Mouse (Mus musculus) hindbrain, embryonic 15.5 days (tissue): ENCODE results near the gene Aftph. TPM values are rescaled to one million over a fixed set of nuclear protein-coding genes. Genes with fewer than 3 reads are reported as not detected.

Source experiments
- ATAC-seq: fragments of 200-750 bp; cut with Nextera tagmentation; 2 replicates; pipeline ENCODE4 v1.8.0; 2017; ENCODE audit warnings: low read depth, moderate number of reproducible peaks, moderate TSS enrichment; ENCODE audit not compliant: low FRiP score
- H3K27ac ChIP-seq: fragments of 300-500 bp; sonication (generic); replicated peaks from 2 replicates; pipeline ENCODE4 v1.5.1; 2015; ENCODE audit warnings: mild to moderate bottlenecking, inconsistent platforms
- H3K27me3 ChIP-seq: fragments of 300-500 bp; sonication (generic); 2 replicates; pipeline ENCODE4 v1.6.1; 2015; ENCODE audit warnings: control low read depth, inconsistent platforms
- H3K36me3 ChIP-seq: fragments of 300-500 bp; sonication (generic); 2 replicates; pipeline ENCODE4 v1.6.1; 2015; ENCODE audit warnings: control low read depth, inconsistent platforms
- H3K4me1 ChIP-seq: fragments of 300-500 bp; sonication (generic); replicated peaks from 2 replicates; pipeline ENCODE4 v1.6.1; 2015; ENCODE audit warnings: control low read depth, inconsistent platforms
- H3K4me2 ChIP-seq: fragments of 300-500 bp; sonication (generic); 2 replicates; pipeline ENCODE4 v1.6.1; 2015; ENCODE audit warnings: moderate library complexity, mild to moderate bottlenecking, inconsistent platforms
- H3K4me3 ChIP-seq: fragments of 300-500 bp; sonication (generic); 2 replicates; pipeline ENCODE4 v1.5.1; 2015; ENCODE audit warnings: mild to moderate bottlenecking, inconsistent platforms
- H3K9ac ChIP-seq: fragments of 300-500 bp; sonication (generic); 2 replicates; pipeline ENCODE4 v1.6.1; 2015; ENCODE audit warnings: inconsistent platforms
- H3K9me3 ChIP-seq: fragments of 300-500 bp; sonication (generic); 2 replicates; pipeline ENCODE4 v1.6.1; 2016; ENCODE audit warnings: control low read depth, inconsistent platforms
- WGBS: fragments of 180-500 bp; shearing (Covaris S2); methylation state at CpG from one replicate; pipeline ENCODE4 v1.1.7; 2015; 5-methylcytosine and 5-hydroxymethylcytosine counted together
- polyA plus RNA-seq: library from polyadenylated mRNA; unstranded; fragments of >200 nt; fragmentation: Nextera tagmentation; extraction: Ambion mirVana; gene quantifications from 2 replicates; pipeline ENCODE4 v1.2.1, GENCODE M21; 2015

The Aftph gene
- polyA plus RNA-seq, 1 experiment from 2014 or later, result 32.1 TPM

DNA sequence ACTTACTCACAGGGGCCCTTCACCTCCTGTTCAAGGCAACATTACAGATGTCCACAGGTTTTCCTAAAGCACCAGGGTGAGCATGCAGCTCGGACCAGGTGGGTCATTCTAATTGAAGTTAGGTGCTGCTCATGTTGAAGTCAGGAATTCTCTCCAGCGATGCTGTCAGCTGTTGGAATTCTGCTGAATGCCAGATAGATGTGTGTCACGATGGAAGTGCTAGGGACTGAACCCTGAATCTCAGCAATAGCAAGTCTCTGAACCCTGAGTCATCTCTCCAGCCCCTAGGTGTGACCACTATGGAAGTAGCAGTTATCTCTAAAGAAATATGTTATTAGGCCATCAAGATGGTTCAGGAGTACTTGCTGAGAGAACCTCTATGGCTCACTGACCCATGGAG, 95.9 kb downstream of the Aftph start:
- no peak for ATAC-seq
- Histone ChIP-seq H3K27me3 (no peaks in the 10 kb centered on the region), H3K9me3 (no peaks in the 10 kb centered on the region), H3K27ac (no peak overlapping the region), H3K4me1 (peaks cover 43% of the 10 kb centered on the region), H3K4me3 (no peak overlapping the region), H3K4me2 (no peak overlapping the region), H3K36me3 (no peaks in the 10 kb centered on the region; the same call in 1 of the 2 replicates), H3K9ac (no peak overlapping the region)
- WGBS, result 79% methylated on average over 3 of the region's 3 CpGs

DNA sequence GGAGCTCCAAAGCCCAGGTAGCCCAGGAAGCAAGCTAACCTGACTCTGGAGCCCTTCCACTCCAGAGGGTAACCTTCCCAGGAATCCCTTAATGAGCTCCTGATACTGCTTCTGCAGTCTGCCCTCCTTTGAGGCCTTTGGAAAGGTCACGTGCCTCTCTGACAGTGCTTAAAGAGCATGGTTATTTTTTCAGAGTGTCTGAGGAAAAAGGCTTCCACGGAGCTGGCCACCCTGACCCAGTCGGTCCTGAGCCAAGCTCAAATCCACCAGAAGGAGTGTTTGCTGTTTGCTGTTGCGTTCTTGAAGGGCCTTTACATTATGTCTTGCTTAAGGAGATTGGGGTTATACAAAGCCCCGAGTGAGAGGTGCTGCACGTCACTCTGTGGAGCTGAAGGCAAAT, 96.5 kb downstream of the Aftph start:
- Histone ChIP-seq H3K4me2 (no peak overlapping the region), H3K9ac (no peak overlapping the region), H3K27me3 (no peaks in the 10 kb centered on the region), H3K36me3 (no peaks in the 10 kb centered on the region; the same call in 1 of the 2 replicates), H3K9me3 (no peaks in the 10 kb centered on the region), H3K4me1 (peaks cover 44% of the 10 kb centered on the region), H3K27ac (no peak overlapping the region), H3K4me3 (no peak overlapping the region)
- no peak for ATAC-seq
- 51% methylated on average over 6 of the region's 6 CpGs for WGBS

DNA sequence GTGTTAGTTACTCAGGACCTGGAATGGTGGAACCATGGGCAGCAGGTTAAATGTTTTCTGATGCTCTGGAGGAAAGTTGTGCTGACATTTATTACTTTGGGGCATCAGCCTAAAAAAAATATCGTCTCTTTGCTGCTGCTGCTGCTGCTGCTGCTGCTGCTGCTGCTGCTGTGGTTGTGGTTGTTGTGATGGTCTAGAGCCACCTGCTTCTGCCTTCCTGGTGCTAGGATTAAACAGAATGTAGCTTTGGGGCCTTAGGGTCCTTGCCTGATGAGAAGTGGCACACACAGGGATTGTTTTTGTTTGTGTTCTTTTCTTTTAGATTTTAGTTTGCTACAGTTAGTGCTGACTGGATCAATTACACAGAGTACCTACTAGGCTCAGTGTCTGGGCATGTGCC, 97.2 kb downstream of the Aftph start:
- H3K4me2 ChIP-seq, result no peak overlapping the region
- ATAC-seq, result no peak
- no peak overlapping the region for H3K27ac ChIP-seq
- H3K9me3 ChIP-seq, result no peaks in the 10 kb centered on the region
- 81% methylated on average over 1 of the region's 1 CpGs for WGBS
- H3K9ac ChIP-seq, result no peak overlapping the region
- H3K4me3 ChIP-seq, result no peak overlapping the region
- H3K36me3 ChIP-seq, result no peaks in the 10 kb centered on the region; the same call in 1 of the 2 replicates
- no peaks in the 10 kb centered on the region for H3K27me3 ChIP-seq
- H3K4me1 ChIP-seq, result peaks cover 43% of the 10 kb centered on the region

DNA sequence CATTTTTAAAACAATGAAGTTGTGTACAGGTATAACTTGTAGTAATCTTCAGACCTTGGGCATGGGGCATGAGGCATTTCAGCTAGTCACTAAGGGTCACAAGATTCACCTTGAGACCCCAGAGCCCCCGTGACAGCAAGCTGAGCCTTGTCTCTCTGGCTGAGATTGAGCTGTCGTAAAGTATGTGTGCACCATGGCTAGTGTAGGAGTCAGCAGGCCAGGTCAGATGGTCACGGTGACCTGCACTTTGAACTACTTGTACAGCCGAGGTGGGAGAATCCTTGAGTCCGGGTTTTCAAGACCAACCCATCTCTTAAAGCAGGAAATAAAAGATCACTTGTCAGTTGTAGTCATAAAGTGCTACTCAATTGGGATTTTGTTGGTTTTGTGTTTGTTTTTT, 98.2 kb downstream of the Aftph start:
- H3K27me3 ChIP-seq, result no peaks in the 10 kb centered on the region
- H3K36me3 ChIP-seq, result no peaks in the 10 kb centered on the region; the same call in 1 of the 2 replicates
- no peak overlapping the region for H3K27ac ChIP-seq
- no peak overlapping the region for H3K9ac ChIP-seq
- H3K9me3 ChIP-seq, result no peaks in the 10 kb centered on the region
- ATAC-seq, result no peak
- WGBS, result 72% methylated on average over 5 of the region's 5 CpGs
- no peak overlapping the region for H3K4me3 ChIP-seq
- H3K4me1 ChIP-seq, result peaks cover 42% of the 10 kb centered on the region
- no peak overlapping the region for H3K4me2 ChIP-seq

DNA sequence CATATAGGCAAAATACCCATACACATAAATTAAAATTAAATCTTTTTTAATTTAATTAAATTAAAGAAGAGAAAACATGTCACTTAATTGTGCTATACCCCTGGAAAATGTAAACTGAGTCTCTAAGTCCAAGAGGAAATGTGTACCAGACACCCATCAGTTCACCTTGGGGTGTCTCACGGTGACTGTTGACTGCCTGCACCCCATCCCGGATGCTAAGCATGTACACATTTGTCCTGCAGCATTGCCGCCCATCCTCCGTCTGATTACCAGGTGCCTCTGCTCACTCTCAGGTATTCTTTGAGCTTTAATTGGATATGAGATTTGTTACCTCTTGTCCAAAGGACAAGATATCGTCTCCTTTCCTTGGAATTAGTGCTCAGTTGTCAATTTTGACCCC, 99.1 kb downstream of the Aftph start:
- Histone ChIP-seq H3K36me3 (no peaks in the 10 kb centered on the region), H3K9me3 (no peaks in the 10 kb centered on the region), H3K4me2 (no peak overlapping the region), H3K4me3 (no peak overlapping the region), H3K4me1 (peaks cover 34% of the 10 kb centered on the region), H3K9ac (no peak overlapping the region), H3K27me3 (no peaks in the 10 kb centered on the region), H3K27ac (no peak overlapping the region)
- ATAC-seq, result no peak
- 87% methylated on average over 5 of the region's 5 CpGs for WGBS

DNA sequence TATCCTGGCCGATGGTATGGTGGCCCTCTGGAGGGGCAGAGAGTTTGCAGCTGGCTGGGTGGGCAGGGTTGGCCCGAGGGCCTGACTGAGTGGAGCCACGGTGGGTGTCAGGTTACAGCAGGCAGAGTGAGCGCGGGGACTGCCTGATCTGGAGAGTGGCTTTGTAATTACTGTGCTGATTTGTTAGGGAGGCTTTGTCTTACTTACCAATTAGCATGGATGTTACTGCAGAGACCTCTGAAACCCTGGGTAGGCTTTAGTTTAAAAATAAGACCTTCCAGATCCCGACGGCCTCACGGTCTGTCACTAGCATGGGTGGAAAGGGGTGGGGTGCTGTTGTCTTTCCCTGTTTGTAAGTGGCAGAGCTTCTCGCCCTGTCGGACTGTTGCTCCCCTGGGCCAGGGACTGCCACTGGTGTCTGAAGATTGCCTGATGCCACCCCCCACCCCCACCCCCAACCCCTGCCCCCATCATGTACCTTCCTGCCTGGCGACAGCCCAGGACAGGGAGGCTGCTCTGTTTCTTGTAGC, 101.4 kb downstream of the Aftph start:
- Histone ChIP-seq H3K36me3 (no peaks in the 10 kb centered on the region), H3K27ac (peak overlapping the region; percentile 39), H3K4me2 (peak overlapping the region; percentile 28), H3K4me1 (peaks cover 28% of the 10 kb centered on the region), H3K9me3 (no peaks in the 10 kb centered on the region), H3K9ac (no peak overlapping the region; the same call in 1 of the 2 replicates), H3K4me3 (no peak overlapping the region), H3K27me3 (no peaks in the 10 kb centered on the region)
- ATAC-seq, result peak; percentile 75
- under 1% methylated on average over 11 of the region's 11 CpGs for WGBS

DNA sequence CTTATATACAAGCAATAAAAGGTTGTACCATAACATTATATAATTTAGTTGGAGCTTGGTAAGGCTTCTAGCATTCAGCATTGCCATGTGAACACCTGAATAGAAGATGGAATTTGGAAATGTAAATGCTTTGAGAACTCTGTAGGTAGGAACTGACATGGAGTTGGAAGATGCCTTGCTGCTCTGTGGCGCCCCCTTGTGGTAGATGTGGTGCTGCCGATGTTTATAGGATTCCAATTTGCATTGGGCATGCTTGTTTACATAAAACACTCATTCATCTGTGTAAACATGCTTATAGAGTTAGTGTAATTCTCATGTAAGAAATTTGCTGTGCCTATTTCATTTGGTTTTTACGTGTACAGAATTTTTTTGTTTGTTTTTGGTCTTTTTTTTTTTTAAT, 102.5 kb downstream of the Aftph start:
- Histone ChIP-seq H3K27me3 (no peaks in the 10 kb centered on the region), H3K9me3 (no peaks in the 10 kb centered on the region), H3K4me1 (peaks cover 39% of the 10 kb centered on the region), H3K9ac (no peak overlapping the region), H3K4me3 (no peak overlapping the region), H3K4me2 (no peak overlapping the region), H3K27ac (no peak overlapping the region), H3K36me3 (no peaks in the 10 kb centered on the region)
- 31% methylated on average over 3 of the region's 3 CpGs for WGBS
- no peak for ATAC-seq

DNA sequence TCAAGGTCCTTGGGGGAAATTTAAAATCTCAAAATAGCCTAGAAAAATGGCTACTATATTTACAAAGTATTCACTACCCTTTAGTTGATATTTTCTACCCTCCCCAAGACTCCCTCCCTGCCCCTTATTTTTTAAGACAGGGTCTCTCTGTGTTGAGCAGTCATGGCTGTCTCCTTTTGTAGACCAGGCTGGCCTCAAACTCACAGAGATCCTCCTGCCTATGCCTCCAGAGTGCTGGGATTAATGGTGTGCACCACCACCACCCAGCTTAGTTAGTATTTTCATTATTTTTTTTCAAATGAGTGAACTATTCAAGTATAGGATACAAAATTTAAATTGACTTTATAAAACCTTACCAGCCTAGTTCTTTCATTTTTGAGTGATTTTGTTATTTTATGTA, 104.3 kb downstream of the Aftph start:
- H3K4me1 ChIP-seq, result peaks cover 49% of the 10 kb centered on the region

DNA sequence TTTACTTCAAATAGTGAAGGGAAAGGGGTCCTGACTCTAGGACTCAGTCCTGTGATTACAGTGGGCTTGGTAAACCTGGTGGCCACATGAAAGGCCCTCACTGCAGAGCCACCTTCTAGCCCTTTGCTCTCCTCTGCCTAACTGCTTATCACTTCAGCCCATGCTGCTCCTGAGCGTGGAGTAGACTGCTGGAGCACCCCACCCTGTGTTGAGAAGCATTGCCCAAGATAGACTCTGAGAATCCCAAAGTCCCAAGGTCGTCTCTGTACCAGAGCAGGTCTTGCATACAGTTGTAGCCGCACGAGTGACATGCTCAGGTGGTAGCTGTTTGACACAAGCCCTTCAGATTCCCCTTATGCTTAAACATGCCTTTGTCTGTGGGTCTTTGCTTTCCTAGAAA, 105.3 kb downstream of the Aftph start:
- H3K4me1 ChIP-seq, result peaks cover 49% of the 10 kb centered on the region
- H3K9me3 ChIP-seq, result no peaks in the 10 kb centered on the region
- no peak overlapping the region for H3K9ac ChIP-seq
- no peaks in the 10 kb centered on the region for H3K36me3 ChIP-seq
- H3K4me3 ChIP-seq, result no peak overlapping the region
- no peak overlapping the region for H3K27ac ChIP-seq
- H3K4me2 ChIP-seq, result no peak overlapping the region
- no peak for ATAC-seq
- WGBS, result 63% methylated on average over 4 of the region's 4 CpGs
- no peaks in the 10 kb centered on the region for H3K27me3 ChIP-seq

More for the DNA sequence above, 104.3 kb downstream of the Aftph start:
- Histone ChIP-seq H3K27ac (no peak overlapping the region), H3K4me3 (no peak overlapping the region), H3K9ac (no peak overlapping the region), H3K27me3 (no peaks in the 10 kb centered on the region), H3K36me3 (no peaks in the 10 kb centered on the region), H3K4me2 (no peak overlapping the region), H3K9me3 (no peaks in the 10 kb centered on the region)
- no peak for ATAC-seq

DNA sequence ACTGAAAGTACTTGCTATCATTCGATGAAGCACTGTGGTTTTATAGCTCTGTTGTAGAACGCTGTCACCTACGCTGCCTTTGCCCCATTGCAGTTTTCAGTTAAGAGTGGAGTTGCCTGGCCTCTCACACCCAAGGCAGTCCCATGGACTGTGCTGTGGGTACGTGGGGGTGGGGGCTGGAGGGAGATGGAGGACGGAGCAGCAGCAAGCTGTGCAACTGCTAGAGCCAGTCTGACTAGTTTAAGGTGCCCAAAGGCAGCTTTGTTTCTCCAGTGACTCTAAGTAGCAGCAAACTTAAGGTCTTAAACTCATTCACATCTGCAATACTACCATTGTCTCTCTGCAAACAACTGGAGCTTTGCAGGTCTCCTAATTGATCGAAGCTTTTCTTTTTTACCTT, 105.7 kb downstream of the Aftph start:
- Histone ChIP-seq H3K36me3 (no peaks in the 10 kb centered on the region), H3K4me2 (no peak overlapping the region), H3K4me1 (peaks cover 46% of the 10 kb centered on the region), H3K4me3 (no peak overlapping the region), H3K27me3 (no peaks in the 10 kb centered on the region), H3K9me3 (no peaks in the 10 kb centered on the region), H3K9ac (no peak overlapping the region), H3K27ac (no peak overlapping the region)
- no peak for ATAC-seq
- 36% methylated on average over 6 of the region's 6 CpGs for WGBS

Other genes with a start within 250 kb of the Aftph start
- gene Sertad2, start 198.3 kb downstream of the Aftph start, polyA plus RNA-seq, result 27.9 and 33.5 TPM in 2 replicates
- 74.5 and 77.7 TPM in 2 replicates for gene Lgalsl, start 89.5 kb upstream of the Aftph start, polyA plus RNA-seq